Mouse (Mus musculus): ENCODE data around the gene Lmx1b.

- no peak for TF ChIP-seq CTCF (IDR thresholded peaks at IDR 0.05; ENCODE audit: low read depth)
- TF ChIP-seq EP300 (optimal IDR thresholded peaks at IDR 0.05): no peak
Observed at GRCm38 (mm10) chr2:33631708-33632343, 8.5 kb downstream of the Lmx1b start.

Measured in stomach, postnatal 0 days (tissue).